Comparison of ENCODE assay signal across 9 mouse cellular contexts in genomic region chr1:140183664-140184063, GRCm38 (mm10). TPM values are rescaled to one million over a fixed set of nuclear protein-coding genes. Genes with fewer than 3 reads are reported as not detected.
A peak's percentile ranks its signal among the peaks of the same experiment; 100 is the strongest.
DNase-seq lines count a peak whose midpoint lies in the region; ATAC-seq and TF ChIP-seq lines count a peak whose summit lies in the region.
"Not testable (repeated sequence)": the region's sequence is repeated elsewhere in the genome, so short reads cannot be mapped to it uniquely, and the experiment has no call there.
"Had no signal": no experiment of that assay in that cellular context is flagged by ENCODE, and none has a peak within 500 bp of the region (broad histone marks: within the 10 kb centered on the region; RNA-seq: fewer than 3 reads in every experiment).

Gene Cfh (minus strand): TSS chr1:140183764.

- H3ac ChIP-seq in myocyte (ENCODE audit: control insufficient read depth, insufficient read length): not testable (repeated sequence)

- intact Hi-C loops in left cerebral cortex, postnatal 14 days (cut with DNase I): not testable (repeated sequence)

- H3K4me1 ChIP-seq in embryonic facial prominence, embryonic 14.5 days (ENCODE audit: control insufficient read depth, insufficient read depth, low read length); heart, embryonic 11.5 days (ENCODE audit: control insufficient read depth, insufficient read depth, low read length); lung, embryonic 15.5 days: not testable (repeated sequence)

- H3K9ac ChIP-seq in embryonic facial prominence, embryonic 14.5 days (ENCODE audit: low read depth, low read length); heart, embryonic 11.5 days (ENCODE audit: low read depth, low read length); lung, embryonic 15.5 days: not testable (repeated sequence)

- ATAC-seq in embryonic facial prominence, embryonic 14.5 days (ENCODE audit: low read depth); heart, embryonic 11.5 days (replicated peaks; ENCODE audit: insufficient number of reproducible peaks, low FRiP score, low TSS enrichment); lung, embryonic 15.5 days (ENCODE audit: borderline replicate concordance, extremely low read depth, low FRiP score, low TSS enrichment): not testable (repeated sequence)

- not testable (repeated sequence) for DNase-seq in adrenal gland, adult 18-20 months (ENCODE audit: low spot score in 2 of 2); embryonic facial prominence, embryonic 14.5 days (ENCODE audit: low spot score); heart, postnatal 4 days; layer of hippocampus, adult 18-20 months (ENCODE audit: low spot score in 2 of 2); left cerebral cortex, postnatal 14 days (ENCODE audit: low spot score in 2 of 2)

- TF ChIP-seq POLR2A in myocyte (IDR thresholded peaks at IDR 0.05; ENCODE audit: insufficient read length, low read depth): not testable (repeated sequence)

- not testable (repeated sequence) for H3K4me2 ChIP-seq in embryonic facial prominence, embryonic 14.5 days (ENCODE audit: low read depth, low read length); heart, embryonic 11.5 days; lung, embryonic 15.5 days
- H3K4me2 ChIP-seq in myocyte (ENCODE audit: low read depth): peak within 1 kb of the TSS; percentile 0

- not testable (repeated sequence) for H3K79me2 ChIP-seq in myocyte (ENCODE audit: control insufficient read depth, insufficient read depth)

- not testable (repeated sequence) for H3K27me3 ChIP-seq in embryonic facial prominence, embryonic 14.5 days (replicated peaks; ENCODE audit: control insufficient read depth, insufficient read depth, low read length); heart, embryonic 11.5 days (ENCODE audit: control insufficient read depth, insufficient read depth, low read length); lung, embryonic 15.5 days; myocyte (ENCODE audit: control insufficient read depth, insufficient read depth, insufficient read length)

- not testable (repeated sequence) for H3K27ac ChIP-seq in embryonic facial prominence, embryonic 14.5 days (replicated peaks; ENCODE audit: low read depth, low read length); heart, embryonic 11.5 days (ENCODE audit: low read depth, low read length)
- peak within 1 kb of the TSS; percentile 44; the same call in 1 of the 2 replicates for H3K27ac ChIP-seq in lung, embryonic 15.5 days

- not testable (repeated sequence) for H3K36me3 ChIP-seq in embryonic facial prominence, embryonic 14.5 days (ENCODE audit: control insufficient read depth, insufficient read depth, low read length); heart, embryonic 11.5 days (ENCODE audit: control insufficient read depth, insufficient read depth, low read length); lung, embryonic 15.5 days; myocyte (ENCODE audit: control insufficient read depth, insufficient read depth)

- not testable (repeated sequence) for H3K4me3 ChIP-seq in embryonic facial prominence, embryonic 14.5 days (ENCODE audit: low read depth, low read length); heart, embryonic 11.5 days (ENCODE audit: low read depth, low read length); lung, embryonic 15.5 days; myocyte

- H3K9me3 ChIP-seq in embryonic facial prominence, embryonic 14.5 days (ENCODE audit: control insufficient read depth, low read length); heart, embryonic 11.5 days (replicated peaks; ENCODE audit: control insufficient read depth, low read length); lung, embryonic 15.5 days: not testable (repeated sequence)

RNA-seq across cellular contexts. Expression of gene Cfh, which starts in this region (rescaled TPM):
- 100 to 1,000 TPM; 232 to 242 TPM for total RNA-seq in adrenal gland, adult 18-20 months (2021)
- 22.2 and 36.2 TPM in 2 replicates for polyA plus RNA-seq in embryonic facial prominence, embryonic 14.5 days (2014; fragmentation: Nextera tagmentation; extraction: Ambion mirVana)
- 12.3 and 14.7 TPM in 2 replicates for polyA plus RNA-seq in heart, embryonic 11.5 days (2014; fragmentation: Nextera tagmentation; extraction: Ambion mirVana)
- total RNA-seq in heart, postnatal 4 days (2021): 10 to 100 TPM; 27.8 to 28.8 TPM
- total RNA-seq in layer of hippocampus, adult 18-20 months (2021): 10 to 100 TPM; 12.0 to 12.9 TPM
- total RNA-seq in left cerebral cortex, postnatal 14 days (2021): 10 to 100 TPM; 14.5 to 17.9 TPM
- 11.5 and 13.2 TPM in 2 replicates for polyA plus RNA-seq in lung, embryonic 15.5 days (2015; fragmentation: Nextera tagmentation; extraction: Ambion mirVana)
- 0.46 TPM for polyA plus RNA-seq in myocyte (2012; fragmentation: generic; extraction: Trizol)
- total RNA-seq: common myeloid progenitor, adult 5-6 weeks had no signal

Comparison
In these comparisons a context has a peak if more than half of its experiments do, and no peak if none do; other contexts are left out.
1. RNA of gene Cfh (total RNA-seq): 232 to 242 TPM in adrenal gland, adult 18-20 months; 27.8 to 28.8 TPM in heart, postnatal 4 days, 14.5 to 17.9 TPM in left cerebral cortex, postnatal 14 days and 12.0 to 12.9 TPM in layer of hippocampus, adult 18-20 months; every median in the first group is over 4 times any median in the second.